Mouse (Mus musculus) spleen, postnatal 14 days (tissue): Measurements from ENCODE around the gene Pfkfb2.

Experiments used
- DNase-seq, 2 experiments: peaks; one replicate each; pipeline ENCODE4 v3.0.0; 2021 to 2022; ENCODE audit warnings: low spot score in 2 of 2

Pfkfb2 gene

GRCm38 (mm10) chr1:130737916-130738315, 8.9 kb upstream of the Pfkfb2 start:
- DNase-seq, result no peak

DNA sequence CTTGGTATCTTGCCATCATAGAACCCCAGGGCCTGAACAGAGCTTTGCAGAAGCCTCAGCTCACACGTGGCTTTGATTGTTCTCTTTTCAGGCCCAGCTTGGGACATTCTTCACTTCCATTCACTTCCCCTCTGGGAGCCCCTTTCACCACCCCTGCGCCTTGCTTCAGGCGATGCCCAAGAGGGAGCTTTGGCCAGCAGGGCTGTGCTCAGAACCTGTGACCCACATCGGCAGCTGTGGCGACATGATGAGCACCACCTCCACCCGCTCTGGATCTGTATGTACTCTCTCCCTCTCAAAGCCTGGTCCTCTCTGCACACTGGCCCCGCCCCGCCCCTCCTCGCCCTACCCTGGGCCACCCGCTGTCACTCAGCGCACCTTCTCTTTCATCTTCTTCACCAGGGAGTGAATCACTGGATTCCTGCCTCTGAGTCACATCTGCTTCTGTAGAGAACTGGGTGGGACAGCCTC, 8.4 kb upstream of the Pfkfb2 start:
- no peak for DNase-seq

DNA sequence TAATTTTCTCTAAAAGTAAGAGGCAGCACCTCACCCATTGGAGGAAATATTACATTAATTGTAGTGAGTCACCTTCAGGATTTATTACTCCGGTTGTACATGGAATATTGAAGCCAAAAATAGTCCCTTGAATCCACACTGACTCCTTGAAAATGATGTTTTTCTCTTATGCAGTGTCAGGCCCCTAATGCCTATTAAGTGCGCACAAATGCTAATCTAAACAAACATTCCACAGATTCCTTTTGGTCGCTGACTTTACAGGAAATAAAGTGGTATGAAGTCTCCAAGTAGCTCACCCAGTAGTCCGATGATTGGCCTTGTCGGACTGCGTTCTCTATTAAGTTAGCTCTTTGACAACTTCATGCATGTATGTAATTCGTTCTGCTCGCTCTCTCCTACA, 5.8 kb upstream of the Pfkfb2 start:
- no peak for DNase-seq

GRCm38 (mm10) chr1:130734452-130734851, 5.4 kb upstream of the Pfkfb2 start:
- DNase-seq, result no peak

- DNase-seq, result no peak
Observed at GRCm38 (mm10) chr1:130733671-130734070, 4.6 kb upstream of the Pfkfb2 start.

GRCm38 (mm10) chr1:130732706-130733658, 3.9 kb upstream of the Pfkfb2 start:
- no peak for DNase-seq

- DNase-seq, result no peak
Observed at GRCm38 (mm10) chr1:130731741-130732337, 2.8 kb upstream of the Pfkfb2 start, which contains the start of gene AA986860. Gene AA986860 (plus strand): TSS chr1:130731976.

- DNase-seq, result no peak
Observed at GRCm38 (mm10) chr1:130728708-130729107, 345 bp downstream of the Pfkfb2 start.

DNA sequence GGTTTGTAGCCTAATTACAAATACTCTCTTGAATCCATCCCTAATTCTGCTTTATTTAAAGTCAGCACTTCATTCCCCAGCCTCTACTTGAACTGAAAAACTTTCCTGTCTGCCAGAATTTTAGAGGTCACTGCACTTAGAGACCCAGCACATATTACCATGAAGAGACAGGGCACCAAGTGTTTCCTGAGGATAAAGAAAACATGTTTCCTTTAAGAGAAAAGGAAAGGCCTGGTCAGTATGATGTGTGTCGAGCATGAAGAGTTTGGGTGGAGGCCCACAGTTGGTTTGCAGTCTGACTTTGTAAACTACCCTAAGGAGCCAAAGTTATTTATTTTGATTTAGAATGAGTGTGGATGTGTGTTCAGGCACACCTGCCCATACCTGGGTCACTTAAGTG, 983 bp downstream of the Pfkfb2 start:
- DNase-seq, result no peak

- DNase-seq, result no peak
Observed at GRCm38 (mm10) chr1:130726396-130726795, 2.7 kb downstream of the Pfkfb2 start.

GRCm38 (mm10) chr1:130724206-130724605, 4.8 kb downstream of the Pfkfb2 start:
- DNase-seq, result no peak

GRCm38 (mm10) chr1:130717291-130717871, 11.7 kb downstream of the Pfkfb2 start, which contains the start of gene Yod1:
Gene Yod1 (plus strand): TSS chr1:130717327.
- peak; percentile 79 to 89 for DNase-seq

DNA sequence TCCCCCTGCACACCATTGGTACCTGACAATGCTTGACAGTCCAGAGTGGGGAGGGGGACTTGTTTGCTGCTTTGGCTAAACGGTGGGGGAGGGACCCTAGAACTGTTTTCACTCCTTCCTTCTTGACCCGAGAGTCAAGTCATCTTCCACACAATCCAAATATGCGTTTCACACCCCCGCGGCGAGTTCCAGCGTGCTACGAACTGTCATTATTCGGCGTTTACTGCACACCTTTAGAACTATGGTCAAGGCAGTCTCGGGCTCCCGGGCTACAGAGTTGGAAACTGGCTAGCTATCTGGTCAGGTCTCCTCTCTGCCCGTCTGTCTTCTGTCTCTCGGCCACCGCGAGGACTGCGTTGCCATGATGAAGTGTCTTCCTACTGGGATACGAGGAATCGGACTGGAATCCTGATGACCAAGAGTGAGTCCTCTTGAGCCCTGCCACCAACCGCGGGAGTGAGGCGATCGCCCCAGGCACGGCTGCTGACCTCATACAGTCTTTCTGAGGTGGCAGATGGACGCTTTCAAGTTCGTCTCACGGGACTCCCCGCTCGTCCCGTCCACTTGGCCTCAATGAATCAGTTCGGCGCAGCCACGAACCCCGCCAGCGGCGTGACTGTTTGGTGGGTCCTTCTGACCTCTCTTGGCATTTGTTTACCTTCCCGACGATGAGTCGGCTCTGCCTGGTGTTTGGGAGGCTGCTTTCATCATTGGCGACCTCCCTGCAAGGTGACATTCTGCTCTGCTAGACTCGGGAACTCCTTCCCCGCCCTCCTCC, 12.4 kb downstream of the Pfkfb2 start:
- DNase-seq, result peak in 1 of 2 experiments; percentile 30

GRCm38 (mm10) chr1:130716218-130716512, 12.9 kb downstream of the Pfkfb2 start:
- no peak for DNase-seq

DNA sequence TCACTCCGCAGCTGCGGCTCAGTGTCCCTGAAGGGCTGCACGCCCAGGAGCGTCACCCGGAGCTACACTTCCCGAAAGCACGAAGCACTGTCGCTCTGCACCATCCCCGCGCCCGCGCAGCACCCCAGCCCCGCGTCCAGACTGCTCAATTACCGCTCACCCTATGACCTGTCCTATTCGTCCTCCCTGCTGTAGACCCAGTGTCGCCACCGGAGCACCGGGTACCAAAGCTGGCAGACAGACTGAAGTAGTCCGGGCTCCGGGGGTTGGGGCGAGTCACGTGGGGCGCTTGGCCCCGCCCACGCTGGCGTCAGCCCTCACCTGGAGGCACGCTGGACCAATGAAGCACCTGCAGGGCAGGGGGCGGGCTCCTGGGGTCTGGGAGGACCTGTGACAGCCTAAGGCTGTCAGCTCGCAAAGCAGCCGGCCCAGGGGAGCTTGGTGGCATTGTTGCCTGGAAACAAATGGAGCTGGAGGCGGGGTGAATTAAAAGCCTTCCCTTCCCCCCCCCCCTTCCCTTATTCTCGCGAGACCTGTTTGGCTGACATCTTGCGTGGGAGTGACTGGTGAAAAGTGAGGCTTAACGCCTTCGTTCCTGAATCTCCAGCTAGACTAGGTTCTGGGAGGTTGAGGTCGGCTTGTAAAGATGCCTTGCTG, 13.4 kb downstream of the Pfkfb2 start, which contains the start of gene Gm29427:
Gene Gm29427, minus strand, starts transcription at position 239 of the 657 bp plus-strand sequence.
- DNase-seq, result peak; percentile 88

DNA sequence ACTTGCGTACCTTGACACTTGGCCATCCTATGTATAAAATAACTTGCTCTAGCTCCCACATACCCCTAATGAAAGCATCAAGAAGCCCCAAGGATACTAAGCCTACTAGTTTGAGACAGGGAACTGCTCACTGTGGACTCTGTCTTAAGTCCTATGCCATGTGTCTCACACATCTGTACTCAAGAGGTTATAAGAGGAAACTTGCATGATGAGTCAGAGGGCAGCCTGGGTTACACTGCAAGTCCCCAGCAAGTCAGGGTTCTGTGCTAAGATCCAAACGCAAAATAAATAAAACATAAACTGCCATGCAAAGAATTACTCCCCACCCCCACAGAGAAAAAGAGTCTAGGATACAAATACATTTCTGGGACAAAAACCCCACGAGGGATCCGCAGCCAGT, 15.0 kb downstream of the Pfkfb2 start:
- no peak for DNase-seq

- no peak for DNase-seq
Observed at GRCm38 (mm10) chr1:130710283-130711080, 18.6 kb downstream of the Pfkfb2 start.

DNA sequence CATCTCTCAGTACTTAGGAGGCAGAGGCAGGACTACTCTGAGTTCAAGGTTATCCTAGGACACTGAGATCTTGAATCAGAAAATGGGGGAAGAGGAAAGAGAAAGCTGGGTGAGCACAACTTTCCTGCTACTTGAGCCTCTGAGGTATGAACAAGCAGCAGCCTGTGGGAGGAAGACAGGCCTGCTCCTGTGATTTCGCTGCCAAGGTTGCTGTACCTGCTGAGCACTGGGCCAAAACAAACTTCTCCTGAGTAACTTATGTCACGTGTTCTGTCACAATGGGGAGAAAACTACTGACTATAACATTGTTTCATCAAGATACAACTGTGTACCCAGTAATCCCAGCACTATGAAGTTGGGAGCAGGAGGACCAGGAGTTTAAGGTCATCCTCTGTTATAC, 25.4 kb downstream of the Pfkfb2 start:
- DNase-seq, result no peak

GRCm38 (mm10) chr1:130701976-130702375, 27.1 kb downstream of the Pfkfb2 start:
- DNase-seq, result no peak

DNA sequence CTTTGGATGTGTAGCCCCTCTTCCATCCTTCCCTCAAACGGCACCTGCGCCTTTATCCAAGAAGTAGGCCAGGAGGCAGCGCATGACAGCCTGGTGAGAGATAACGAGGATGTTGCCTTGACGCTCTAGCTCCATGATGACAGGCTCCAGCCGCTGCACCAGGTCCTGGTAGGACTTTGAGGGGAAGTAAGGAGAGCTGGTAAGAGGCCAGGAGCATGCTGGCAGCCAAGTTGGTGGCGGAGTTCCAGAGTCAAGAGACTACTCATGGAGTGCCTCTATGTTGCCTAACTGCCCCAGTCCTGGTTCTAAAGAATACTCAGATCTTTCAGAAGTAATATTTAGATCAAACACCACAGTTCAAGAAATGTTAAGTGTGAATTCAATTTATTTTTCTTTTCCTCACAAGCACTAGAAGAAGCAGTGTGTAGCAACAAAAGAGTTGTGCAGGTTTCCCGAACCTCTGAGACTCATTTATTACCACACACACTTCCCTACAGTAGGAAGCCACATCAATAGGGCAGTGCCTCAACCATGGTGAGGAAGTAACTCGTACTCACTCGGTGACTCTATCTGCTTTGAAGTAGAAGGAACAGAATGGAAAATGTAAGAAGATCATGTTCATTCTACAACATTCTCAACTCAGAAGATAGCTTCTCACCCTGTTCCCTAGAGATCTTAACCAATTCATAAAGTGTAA, 29.0 kb downstream of the Pfkfb2 start:
- no peak for DNase-seq
